Mouse (Mus musculus) adrenal gland, adult 18-20 months (tissue): Measurements from ENCODE around the gene L3mbtl4. TPM values are rescaled to one million over a fixed set of nuclear protein-coding genes. Genes with fewer than 3 reads are reported as not detected.
"Not testable (repeated sequence)": the region's sequence is repeated elsewhere in the genome, so short reads cannot be mapped to it uniquely, and the experiment has no call there.

Source experiments
- DNase-seq, 2 experiments: peaks; one replicate each; pipeline ENCODE4 v3.0.0; 2021 to 2022; ENCODE audit warnings: low spot score in 2 of 2
- total RNA-seq, 2 experiments: library from RNA; stranded (reverse); gene quantifications; 1 replicate in 1 of 2; 2 replicates in 1 of 2; pipeline ENCODE4 v1.2.3; 2021

Gene L3mbtl4
- total RNA-seq, 2 experiments from 2014 or later = 0.20 to 0.42 TPM

DNA sequence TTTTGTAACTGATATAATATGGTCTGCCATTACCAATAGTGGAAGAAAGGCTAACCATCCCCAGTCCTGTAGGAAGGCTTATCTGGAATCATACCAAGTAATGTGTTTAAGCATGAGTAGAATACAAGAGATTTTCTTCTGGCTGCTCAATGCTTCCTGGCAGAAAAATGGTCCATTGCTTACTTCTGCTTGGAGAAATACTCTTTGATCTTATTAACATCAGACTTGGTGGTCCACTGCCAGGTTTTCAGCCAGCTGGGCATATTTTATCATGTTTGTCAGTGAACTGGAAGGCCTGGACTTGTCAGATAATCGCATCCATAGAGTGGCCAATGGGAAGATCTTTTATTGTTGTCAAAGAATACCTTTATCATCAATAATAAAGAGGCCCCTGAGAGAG is 97.5 kb downstream of the L3mbtl4 start:
- no peak for DNase-seq

DNA sequence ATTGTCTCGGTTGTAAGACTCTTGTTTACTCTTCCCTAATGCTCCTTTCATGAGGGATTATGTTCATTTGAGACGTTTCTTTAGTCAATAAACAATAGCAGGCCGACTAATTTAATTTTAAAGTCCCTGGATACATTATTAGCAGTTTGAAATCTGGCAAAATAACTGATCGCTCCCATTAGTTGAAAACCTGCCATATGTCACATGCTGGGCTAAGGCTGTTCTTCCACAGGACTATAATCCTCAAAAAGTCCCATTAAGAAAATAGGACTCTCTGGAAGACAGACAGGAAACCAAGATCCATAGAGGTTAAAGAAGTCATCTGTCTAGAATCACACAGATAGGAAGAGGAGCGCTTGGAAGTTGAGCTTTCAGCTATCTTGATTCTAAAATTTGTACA is 114.9 kb downstream of the L3mbtl4 start:
- no peak for DNase-seq

- no peak for DNase-seq
Measured at GRCm38 (mm10) chr17:68405993-68406392, 132.4 kb downstream of the L3mbtl4 start.

GRCm38 (mm10) chr17:68407121-68407520 is 133.5 kb downstream of the L3mbtl4 start:
- not testable (repeated sequence) for DNase-seq

DNA sequence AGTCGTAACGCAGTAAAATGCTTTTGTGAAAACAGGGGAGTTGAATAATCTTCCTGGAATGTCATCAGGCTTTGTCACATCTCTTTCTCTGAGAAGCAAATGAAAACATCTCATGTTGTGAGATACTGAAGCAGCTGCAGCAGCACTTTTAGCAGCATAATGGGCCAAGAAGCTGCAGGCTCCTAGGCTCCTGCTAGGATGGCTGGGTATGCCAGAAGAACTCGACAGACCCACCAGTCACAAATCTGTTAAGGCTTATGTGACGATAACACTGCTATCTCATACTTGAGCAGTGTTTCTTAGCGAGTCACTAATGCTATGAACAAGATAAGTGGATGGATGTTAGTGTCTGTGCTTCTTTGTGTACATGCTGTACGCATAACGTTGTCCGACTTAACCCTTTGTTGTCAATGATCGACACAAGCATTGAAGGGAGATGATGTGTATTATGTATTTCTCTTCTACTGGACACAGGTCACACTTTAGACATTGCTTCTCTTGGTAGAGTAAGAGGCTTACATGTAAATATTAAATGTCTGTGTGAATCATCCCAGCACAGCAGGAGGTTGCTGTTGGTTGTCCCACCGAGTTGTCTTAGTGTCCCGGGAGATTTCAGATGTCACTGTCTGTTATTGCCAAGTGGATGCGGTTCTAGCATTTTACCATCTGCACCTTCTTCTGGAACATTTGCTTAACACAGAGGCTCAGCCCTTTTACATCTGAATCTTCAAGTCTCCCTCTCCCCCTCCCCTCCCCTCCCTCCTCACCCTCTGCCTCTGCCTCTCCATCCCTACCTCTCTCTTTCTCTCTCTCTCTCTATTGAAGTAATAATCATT is 149.3 kb downstream of the L3mbtl4 start:
- DNase-seq = no peak

DNA sequence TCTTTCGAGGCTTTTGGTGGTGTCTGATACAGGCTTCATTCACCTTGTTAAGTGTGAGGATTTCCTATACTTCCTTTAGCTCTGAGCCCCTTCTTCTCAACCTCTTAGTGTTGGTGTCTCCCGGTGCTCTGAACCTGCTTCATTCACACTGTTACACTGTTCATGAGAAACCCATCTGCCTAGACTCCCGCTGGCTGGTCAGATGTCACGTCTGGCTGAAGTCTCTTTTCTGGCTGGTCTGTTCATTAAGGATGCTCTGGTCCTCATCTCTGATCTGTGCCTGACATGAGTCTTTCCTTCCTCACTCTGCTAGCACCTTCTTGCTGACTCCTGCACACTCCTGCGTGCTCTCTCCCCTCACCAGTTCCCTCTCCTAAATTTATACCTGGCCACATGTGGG is 160.0 kb downstream of the L3mbtl4 start:
- no peak for DNase-seq

DNA sequence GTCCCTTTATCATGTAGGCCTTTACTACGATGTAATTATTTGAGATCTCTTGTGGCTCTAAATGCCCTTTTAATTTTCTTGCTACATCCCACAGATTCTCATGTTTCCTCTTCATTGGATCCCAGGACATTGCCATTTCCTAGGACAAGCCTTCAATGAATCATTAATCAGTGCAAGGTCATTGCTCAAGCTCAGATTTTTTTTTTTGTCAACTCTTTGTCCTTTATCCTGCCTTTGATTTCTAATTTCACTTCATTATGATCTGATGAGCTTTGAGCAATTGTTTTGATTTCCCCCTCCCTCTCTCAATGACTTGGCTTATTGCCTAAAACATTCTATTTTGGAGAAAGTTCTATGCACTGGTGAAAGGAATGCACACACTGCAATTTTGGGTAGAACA is 177.3 kb downstream of the L3mbtl4 start:
- DNase-seq = no peak

DNA sequence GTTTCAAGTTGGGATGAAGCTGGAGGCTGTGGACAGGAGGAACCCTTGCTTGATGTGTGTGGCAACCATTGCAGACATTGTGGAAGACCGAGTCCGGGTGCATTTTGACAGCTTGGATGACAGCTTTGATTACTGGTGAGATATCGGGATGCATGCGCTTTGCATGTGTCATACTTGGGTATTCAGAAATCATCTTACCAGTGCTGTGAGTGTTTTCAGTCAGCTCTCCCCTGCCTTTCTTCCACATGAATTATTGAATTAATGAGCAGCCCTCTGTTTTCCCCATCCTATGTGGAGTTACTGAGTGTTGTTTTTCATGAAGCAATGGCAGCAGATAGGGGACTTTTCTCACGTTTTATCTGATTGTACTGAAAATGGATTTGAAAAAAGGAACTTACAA is 187.9 kb downstream of the L3mbtl4 start:
- DNase-seq = no peak

DNA sequence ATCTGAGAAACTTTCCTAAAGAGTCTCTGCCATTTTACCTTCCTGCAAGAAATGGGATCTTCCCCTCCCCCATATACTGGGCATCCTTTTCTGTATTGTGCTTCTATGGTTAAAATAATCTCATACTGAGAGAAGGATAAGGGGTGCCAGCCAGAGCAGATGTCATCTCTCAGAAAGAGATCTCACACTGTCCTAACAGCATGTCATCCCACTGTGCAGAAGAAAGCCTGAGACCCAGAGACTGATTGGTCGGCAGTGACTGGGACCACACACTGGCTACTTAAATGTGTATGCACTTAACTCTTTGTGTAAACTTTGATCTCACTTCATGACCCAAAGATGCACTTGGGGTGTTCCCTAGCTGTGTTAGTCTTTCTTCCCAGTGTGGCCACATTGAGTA is 193.7 kb downstream of the L3mbtl4 start:
- no peak for DNase-seq

DNA sequence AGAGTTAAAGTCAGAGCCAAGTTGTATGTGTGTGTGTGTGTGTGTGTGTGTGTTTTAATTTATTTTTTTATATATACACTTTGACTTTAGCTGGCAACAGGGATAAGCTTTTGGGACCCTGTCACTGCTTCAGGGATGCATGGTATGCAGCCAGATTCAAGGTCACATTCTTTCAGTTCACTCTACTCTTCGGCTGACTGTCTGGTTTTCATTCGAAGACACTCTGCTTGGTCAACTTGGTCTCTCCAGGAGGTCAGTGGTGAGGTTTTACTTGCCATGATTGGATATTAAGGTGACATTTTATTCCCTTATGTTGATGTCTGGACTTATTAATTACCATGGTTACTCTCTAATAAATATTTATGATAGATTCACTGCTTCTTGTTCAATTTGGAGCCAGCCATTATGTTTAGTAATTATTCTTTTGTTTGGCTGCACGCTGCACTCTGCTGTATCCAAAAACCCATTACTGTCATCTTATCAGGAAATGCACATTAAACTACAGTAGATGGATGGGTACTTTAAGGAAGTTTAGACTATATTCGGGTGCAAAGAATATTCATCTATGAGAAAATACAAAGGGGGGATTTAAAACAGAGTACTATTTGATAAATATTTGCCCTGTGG is 216.6 kb downstream of the L3mbtl4 start:
- DNase-seq = no peak

- no peak for DNase-seq
Measured at GRCm38 (mm10) chr17:68492231-68492630, 218.6 kb downstream of the L3mbtl4 start.

DNA sequence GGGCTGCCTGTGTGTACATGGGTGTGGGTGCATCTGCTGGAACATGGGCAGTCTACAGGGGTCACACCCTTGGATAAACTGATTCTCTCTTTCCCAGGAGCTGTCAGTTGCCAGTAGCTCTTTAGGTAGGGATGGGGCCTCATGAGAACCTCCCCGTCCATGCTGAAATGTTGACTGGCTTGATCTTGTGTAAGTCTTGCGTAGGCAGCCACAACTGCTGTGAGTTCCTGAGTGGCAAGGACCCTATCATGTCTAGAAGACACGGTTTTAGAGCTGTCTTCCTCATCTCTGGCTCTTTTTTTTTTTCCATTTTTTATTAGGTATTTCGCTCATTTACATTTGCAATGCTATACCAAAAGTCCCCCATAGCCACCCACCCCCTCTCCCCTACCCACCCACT is 229.4 kb downstream of the L3mbtl4 start:
- not testable (repeated sequence) for DNase-seq

DNA sequence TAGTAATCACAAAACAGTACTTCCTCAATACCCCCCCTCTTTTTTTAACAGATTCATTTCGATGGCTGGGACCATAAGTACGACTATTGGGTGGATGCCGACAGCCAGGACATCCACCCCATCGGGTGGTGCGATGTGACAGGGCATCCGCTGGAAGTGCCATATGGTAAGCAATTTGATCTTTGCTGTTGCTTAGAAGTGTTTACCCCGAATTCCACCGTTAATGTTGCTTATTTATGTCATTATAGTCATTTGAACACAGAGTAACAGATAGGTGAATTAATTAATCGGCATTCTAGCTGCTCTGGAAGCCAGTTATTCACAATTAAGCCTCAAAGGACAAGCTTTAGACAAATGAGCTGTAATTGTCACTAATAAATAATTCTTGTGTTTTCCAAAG is 286.1 kb downstream of the L3mbtl4 start:
- no peak for DNase-seq

DNA sequence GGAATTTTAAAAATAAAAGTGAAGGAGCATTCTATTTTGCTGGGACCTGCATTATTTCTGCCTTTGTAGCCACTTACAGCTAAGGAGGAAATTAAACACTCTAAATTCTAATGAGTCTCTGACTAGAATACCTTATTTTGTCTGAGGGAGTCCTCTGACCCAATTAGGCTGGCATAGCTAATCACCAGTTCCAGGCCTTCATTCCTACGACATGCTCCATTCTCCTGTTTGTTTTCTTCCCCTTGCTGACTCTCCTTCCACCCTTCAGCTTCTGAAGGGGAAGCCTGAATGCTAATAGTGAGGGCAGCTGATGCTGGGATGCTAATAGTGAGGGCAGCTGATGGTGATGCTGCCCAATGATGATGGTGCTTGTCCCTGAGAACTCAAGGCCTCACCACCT is 286.7 kb downstream of the L3mbtl4 start:
- DNase-seq = no peak

DNA sequence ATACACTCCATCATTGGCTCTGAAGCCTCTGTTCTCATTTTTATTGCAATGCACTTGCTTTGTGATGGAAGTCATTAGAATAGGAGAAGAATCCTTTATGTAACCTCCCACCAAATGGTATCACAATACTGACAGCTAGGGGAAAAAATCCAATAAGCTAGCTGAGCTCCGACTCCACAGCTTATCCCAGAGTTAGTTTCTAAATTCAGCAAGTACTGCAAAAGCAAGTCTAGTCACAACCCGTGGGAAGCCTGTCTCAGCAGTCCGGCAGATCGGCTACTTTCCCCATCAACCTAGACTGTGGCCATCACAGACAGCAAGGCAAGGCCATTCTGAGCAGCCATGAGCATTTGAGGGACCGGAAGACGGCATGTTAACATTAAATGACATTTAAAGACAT is 298.2 kb downstream of the L3mbtl4 start:
- DNase-seq = no peak

GRCm38 (mm10) chr17:68585195-68585594 is 311.6 kb downstream of the L3mbtl4 start:
- no peak for DNase-seq

- DNase-seq = no peak
Measured at GRCm38 (mm10) chr17:68591619-68592018, 318.0 kb downstream of the L3mbtl4 start.

DNA sequence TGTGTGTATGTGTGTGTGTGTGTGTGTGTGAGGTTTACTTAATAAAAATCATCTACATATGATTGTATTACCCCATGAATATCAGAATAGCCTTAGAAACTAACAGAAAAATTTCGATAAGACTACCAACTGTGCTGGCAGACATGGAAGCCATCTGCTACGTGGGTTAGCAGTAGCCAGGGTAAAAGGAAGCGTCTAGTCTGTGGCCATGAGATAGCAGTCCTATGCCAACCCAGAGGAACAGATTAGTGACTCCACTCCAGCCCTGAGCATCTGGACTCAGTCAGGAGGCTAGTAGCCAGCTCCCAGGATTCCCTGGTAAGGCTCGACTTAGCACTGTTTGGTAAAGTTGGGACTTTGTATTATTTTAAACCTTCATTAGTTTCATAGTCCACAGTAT is 329.1 kb downstream of the L3mbtl4 start:
- no peak for DNase-seq

DNA sequence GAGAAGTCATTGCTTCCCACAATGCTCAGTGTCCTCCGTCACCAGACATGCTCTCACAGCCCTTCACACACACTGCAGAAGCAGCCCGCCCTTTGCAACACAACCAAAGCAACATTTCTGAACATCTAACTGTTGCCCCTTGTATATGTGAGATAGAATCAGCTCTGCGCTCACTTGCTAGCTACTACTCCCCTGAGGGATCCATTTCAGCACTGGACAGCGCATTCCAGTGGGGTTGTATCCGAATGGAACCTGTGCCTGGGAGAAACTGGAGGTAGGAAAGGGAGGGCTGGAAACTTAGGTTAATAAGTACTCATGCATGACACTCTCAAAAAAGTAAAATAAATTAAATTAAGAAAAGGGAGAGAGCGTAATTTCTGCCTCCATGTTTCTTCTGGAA is 334.1 kb downstream of the L3mbtl4 start:
- DNase-seq = no peak

GRCm38 (mm10) chr17:68611247-68611646 is 337.6 kb downstream of the L3mbtl4 start:
- no peak for DNase-seq

GRCm38 (mm10) chr17:68625281-68625680 is 351.7 kb downstream of the L3mbtl4 start:
- DNase-seq = no peak

DNA sequence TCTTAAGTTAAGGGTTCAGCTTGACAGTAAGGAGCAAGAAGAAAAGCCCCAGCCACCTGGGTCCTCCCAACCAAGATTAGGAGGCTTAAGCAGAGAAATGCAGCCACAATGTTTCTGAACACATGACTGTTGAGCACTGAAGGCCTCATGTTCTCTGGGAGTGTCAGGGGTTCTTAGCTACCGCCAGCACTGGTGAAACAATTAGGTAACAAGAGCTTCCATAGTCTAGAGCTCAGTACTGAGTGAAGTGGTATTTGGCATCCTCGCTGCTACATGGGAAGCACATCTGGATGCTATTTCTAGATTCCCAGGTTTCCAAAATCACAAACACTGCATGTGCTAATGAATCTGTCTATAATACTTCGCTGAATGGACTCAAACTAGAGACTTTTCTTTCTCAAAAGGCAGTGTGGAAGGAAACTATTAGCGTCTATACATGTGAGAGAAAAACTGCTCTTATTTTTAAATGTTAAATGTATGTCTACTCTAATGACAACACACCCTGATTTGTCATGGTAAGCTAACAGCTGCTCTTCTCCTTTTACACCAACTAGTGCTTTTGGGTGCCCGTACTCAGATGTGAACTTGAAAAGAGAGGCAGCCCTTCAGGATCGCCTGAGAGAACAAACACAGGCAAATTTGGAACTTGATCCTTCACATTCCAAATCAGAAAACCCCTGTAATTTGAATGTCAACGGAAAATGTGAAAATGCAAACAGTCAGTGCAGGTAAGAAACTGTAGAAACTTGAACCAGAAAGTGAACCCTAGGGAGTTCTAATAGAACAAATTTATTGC is 356.2 kb downstream of the L3mbtl4 start:
- no peak for DNase-seq
